Mouse (Mus musculus) intestine, embryonic 14.5 days (tissue): ENCODE results near the gene Sgo2a. TPM values are rescaled to one million over a fixed set of nuclear protein-coding genes. Genes with fewer than 3 reads are reported as not detected.
A peak's percentile ranks its signal among the peaks of the same experiment; 100 is the strongest.

Experiments
- ATAC-seq: fragments of 200-750 bp; cut with Nextera tagmentation; replicated peaks from 2 replicates; pipeline ENCODE4 v1.8.0; 2017; ENCODE audit warnings: low read depth, moderate number of reproducible peaks, moderate TSS enrichment, moderate library complexity; ENCODE audit not compliant: low FRiP score, low TSS enrichment
- DNase-seq: peaks from one replicate; pipeline ENCODE4 v3.0.0-alpha.2; 2018; ENCODE audit warnings: low spot score
- H3K27ac ChIP-seq: fragments of 300-500 bp; sonication (generic); 2 replicates; pipeline ENCODE4 v1.5.1; 2014; ENCODE audit warnings: low read depth, mild to moderate bottlenecking, control low read depth
- H3K27me3 ChIP-seq: fragments of 300-500 bp; sonication (generic); replicated peaks from 2 replicates; pipeline ENCODE4 v1.6.1; 2014; ENCODE audit warnings: low read length, control low read depth; ENCODE audit not compliant: control insufficient read depth, insufficient read depth
- H3K36me3 ChIP-seq: fragments of 300-500 bp; sonication (generic); 2 replicates; pipeline ENCODE4 v1.6.1; 2014; ENCODE audit warnings: low read length, control low read depth; ENCODE audit not compliant: control insufficient read depth, insufficient read depth
- H3K4me1 ChIP-seq: fragments of 300-500 bp; sonication (generic); replicated peaks from 2 replicates; pipeline ENCODE4 v1.6.1; 2014; ENCODE audit warnings: low read length, control low read depth, mixed read lengths; ENCODE audit not compliant: control insufficient read depth, insufficient read depth
- H3K4me2 ChIP-seq: fragments of 300-500 bp; sonication (generic); 2 replicates; pipeline ENCODE4 v1.6.1; 2014; ENCODE audit warnings: low read length
- H3K4me3 ChIP-seq: fragments of 300-500 bp; sonication (generic); 2 replicates; pipeline ENCODE4 v1.5.1; 2014; ENCODE audit warnings: low read depth, low read length, control low read depth, mixed read lengths
- H3K9ac ChIP-seq: fragments of 300-500 bp; sonication (generic); 2 replicates; pipeline ENCODE4 v1.6.1; 2014; ENCODE audit warnings: mild to moderate bottlenecking, low read length
- H3K9me3 ChIP-seq: fragments of 300-500 bp; sonication (generic); 2 replicates; pipeline ENCODE4 v1.6.1; 2016; ENCODE audit warnings: low read length, control low read depth; ENCODE audit not compliant: control insufficient read depth
- WGBS: fragments of 180-500 bp; shearing (Covaris S2); extraction: QIAGEN DNeasy Blood & Tissue Kit; methylation state at CpG from one replicate; pipeline ENCODE4 v1.1.7; 2014; 5-methylcytosine and 5-hydroxymethylcytosine counted together
- polyA plus RNA-seq: library from polyadenylated mRNA; unstranded; fragments of >200 nt; fragmentation: Nextera tagmentation; extraction: Ambion mirVana; gene quantifications from 2 replicates; pipeline ENCODE4 v1.2.1, GENCODE M21; 2014

Sgo2a gene
- polyA plus RNA-seq, 1 experiment from 2014 or later: 16.5 TPM

DNA sequence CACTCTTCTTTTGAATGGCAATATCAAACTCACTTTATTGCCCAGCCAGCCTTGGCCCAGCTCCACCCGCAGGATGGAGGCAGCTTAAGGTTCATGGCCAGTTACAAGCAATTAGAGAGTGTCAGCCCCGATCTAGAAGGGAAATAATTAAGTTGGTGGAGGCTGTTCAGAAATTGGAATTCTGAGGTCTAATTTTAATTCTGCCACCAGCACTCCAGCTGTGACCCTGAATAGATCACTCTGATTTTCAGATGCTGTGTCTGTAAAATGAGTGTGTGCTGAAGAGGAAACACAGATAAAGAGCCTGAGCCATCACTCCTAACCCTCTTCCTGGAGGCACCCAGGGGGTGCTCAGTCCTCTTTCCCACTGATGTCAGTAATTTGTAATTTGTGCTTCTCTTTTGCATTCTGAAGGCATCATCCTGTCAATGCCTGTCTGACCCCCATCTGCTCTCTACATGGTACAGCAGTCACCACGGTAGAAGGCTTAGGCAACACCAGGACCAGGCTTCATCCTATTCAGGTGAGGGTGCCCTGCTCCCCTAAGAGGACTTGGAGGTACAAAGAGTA is 51.0 kb downstream of the Sgo2a start:
- H3K4me2 ChIP-seq: no peak overlapping the region
- no peaks in the 10 kb centered on the region for H3K36me3 ChIP-seq
- ATAC-seq (no peak), DNase-seq (no peak)
- H3K4me1 ChIP-seq: no peaks in the 10 kb centered on the region
- WGBS: 79% methylated on average over 3 of the region's 3 CpGs
- H3K9me3 ChIP-seq: no peaks in the 10 kb centered on the region
- no peak overlapping the region for H3K27ac ChIP-seq
- H3K9ac ChIP-seq: no peak overlapping the region
- no peaks in the 10 kb centered on the region for H3K27me3 ChIP-seq
- H3K4me3 ChIP-seq: no peak overlapping the region

DNA sequence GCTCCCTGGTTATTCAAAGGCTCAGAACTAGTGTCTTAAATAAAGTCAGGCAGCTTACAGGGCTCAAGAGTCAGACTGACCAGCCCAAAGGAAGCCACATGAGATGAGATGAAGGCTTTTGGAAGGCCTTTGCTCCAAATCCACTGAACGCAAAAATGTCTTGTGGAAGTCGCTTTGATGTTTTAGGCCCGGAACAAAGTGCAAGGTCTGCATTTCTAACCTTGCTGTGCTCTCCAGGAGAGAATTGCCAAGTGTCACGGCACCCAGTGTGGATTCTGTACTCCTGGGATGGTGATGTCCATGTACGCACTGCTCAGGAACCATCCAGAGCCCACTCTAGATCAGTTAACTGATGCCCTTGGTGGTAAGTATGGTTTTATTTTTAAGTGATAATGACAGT is 53.4 kb downstream of the Sgo2a start:
- DNase-seq: no peak
- Histone ChIP-seq H3K4me1 (no peaks in the 10 kb centered on the region), H3K4me2 (no peak overlapping the region), H3K36me3 (no peaks in the 10 kb centered on the region), H3K27me3 (no peaks in the 10 kb centered on the region), H3K27ac (no peak overlapping the region), H3K4me3 (no peak overlapping the region), H3K9ac (no peak overlapping the region), H3K9me3 (no peaks in the 10 kb centered on the region)
- ATAC-seq: no peak
- WGBS: 90% methylated on average over 5 of the region's 5 CpGs

DNA sequence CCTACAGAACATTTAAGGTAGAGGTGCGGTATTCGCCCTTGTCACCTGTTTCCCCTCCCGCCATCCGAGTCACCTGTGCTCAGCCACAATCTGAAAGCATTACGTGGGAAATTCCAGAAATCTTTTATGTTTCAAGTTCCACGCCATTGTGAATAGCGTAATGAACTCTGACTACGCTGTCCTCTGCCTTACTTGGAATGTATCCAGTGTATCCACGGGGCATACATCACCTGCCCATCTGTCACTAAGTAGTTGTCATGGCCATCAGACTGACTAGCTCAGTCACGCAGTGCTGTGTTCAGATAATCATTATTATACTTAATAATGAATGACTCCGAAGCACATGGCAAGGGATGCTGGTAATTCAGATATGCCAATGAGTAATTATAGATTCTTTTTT is 59.8 kb downstream of the Sgo2a start:
- no peaks in the 10 kb centered on the region for H3K9me3 ChIP-seq
- no peaks in the 10 kb centered on the region for H3K27me3 ChIP-seq
- H3K4me2 ChIP-seq: no peak overlapping the region
- H3K9ac ChIP-seq: no peak overlapping the region
- 0 out of 2 replicates have a peak, but pooled peaks cover 3% of the 10 kb centered on the region for H3K4me1 ChIP-seq
- WGBS: 92% methylated on average over 11 of the region's 11 CpGs
- ATAC-seq: no peak
- no peak for DNase-seq
- H3K4me3 ChIP-seq: no peak overlapping the region
- no peaks in the 10 kb centered on the region for H3K36me3 ChIP-seq
- no peak overlapping the region for H3K27ac ChIP-seq

DNA sequence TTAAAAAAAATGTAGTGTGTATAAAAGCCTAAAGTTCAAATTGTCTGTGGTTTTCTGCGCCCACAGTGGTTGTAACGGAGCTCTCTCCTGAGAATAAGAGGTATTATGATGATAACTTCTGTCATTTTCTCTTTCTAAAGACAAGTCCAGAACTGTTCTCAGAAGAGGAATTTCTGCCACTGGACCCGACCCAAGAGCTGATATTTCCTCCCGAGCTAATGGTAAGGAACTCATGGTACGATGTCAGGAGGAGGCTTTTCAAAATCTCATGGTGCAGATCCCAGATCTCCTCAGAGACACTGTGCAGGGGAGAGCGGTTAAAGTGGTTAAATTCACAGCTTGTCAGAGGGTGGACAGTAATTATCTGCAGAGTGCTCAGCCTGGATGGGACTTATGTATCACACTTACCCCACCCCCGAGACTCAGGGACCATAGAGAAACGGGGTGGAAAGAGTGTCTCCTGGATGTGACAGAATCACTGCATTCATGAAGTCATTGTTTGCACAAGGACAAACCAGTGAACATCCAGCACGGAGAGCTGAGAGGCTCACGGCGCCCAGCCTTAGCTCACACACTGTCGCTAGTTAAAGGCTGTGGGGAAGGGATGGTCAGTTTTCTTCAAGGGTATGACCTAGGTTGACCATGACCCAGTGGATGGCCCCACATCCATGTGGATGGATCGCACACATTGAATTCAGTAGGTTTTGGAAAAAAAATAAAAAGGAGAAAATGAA is 60.5 kb downstream of the Sgo2a start:
- DNase-seq (no peak), ATAC-seq (no peak)
- Histone ChIP-seq H3K36me3 (no peaks in the 10 kb centered on the region), H3K4me3 (no peak overlapping the region), H3K9me3 (no peaks in the 10 kb centered on the region), H3K4me1 (0 out of 2 replicates have a peak, but pooled peaks cover 3% of the 10 kb centered on the region), H3K27me3 (no peaks in the 10 kb centered on the region), H3K9ac (no peak overlapping the region), H3K4me2 (peak overlapping the region; percentile 18; the same call in 1 of the 2 replicates), H3K27ac (no peak overlapping the region)
- WGBS: 67% methylated on average over 13 of the region's 13 CpGs

DNA sequence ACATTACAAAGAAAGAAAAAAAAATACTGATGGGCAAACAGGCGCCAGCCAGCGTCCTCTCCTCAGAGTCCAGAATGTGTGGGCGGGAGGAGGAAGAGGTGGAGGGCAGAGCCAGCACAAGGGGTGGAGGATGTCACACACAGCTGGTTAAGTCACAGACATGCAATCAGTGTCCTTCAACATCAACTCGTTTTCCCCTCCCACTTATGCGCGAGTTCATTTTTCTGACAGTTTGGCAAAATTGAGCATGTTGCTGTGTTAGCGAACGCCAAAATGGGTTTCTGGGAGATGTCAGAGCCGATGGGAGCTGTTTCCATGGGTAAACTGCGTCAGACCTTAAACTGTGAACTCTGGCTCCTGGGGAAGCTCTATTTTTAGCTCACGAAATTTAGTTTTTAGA is 61.2 kb downstream of the Sgo2a start:
- ATAC-seq: no peak
- no peak for DNase-seq
- Histone ChIP-seq H3K4me2 (peak overlapping the region; percentile 18; the same call in 1 of the 2 replicates), H3K36me3 (no peaks in the 10 kb centered on the region), H3K27ac (0 out of 2 replicates have a peak overlapping the region, but pooled peaks have one; percentile 11), H3K27me3 (no peaks in the 10 kb centered on the region), H3K9ac (no peak overlapping the region), H3K4me3 (no peak overlapping the region), H3K4me1 (0 out of 2 replicates have a peak, but pooled peaks cover 3% of the 10 kb centered on the region), H3K9me3 (no peaks in the 10 kb centered on the region)
- WGBS: 46% methylated on average over 11 of the region's 11 CpGs

DNA sequence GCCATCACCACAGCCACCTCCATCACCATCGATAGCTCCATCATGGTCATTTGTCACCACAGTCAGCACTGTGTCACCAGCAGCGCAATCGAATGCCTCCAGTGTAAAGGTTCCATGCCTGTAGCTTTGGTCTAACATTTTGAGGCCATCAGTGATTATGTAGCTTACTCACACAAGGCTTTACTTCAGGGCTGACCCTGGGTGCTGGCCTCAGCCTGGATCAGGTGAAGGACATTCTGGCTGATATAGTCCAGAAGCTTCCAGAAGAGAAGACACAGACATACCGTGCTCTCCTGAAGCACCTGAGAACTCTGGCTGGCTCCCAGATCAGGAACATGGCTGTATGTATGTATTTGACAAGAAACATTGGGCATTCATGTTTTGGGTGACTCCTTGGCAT is 63.1 kb downstream of the Sgo2a start:
- DNase-seq: no peak
- H3K4me2 ChIP-seq: no peak overlapping the region
- no peak overlapping the region for H3K9ac ChIP-seq
- no peak overlapping the region for H3K4me3 ChIP-seq
- no peak for ATAC-seq
- H3K27ac ChIP-seq: no peak overlapping the region
- H3K36me3 ChIP-seq: no peaks in the 10 kb centered on the region
- no peaks in the 10 kb centered on the region for H3K27me3 ChIP-seq
- H3K4me1 ChIP-seq: 0 out of 2 replicates have a peak, but pooled peaks cover 3% of the 10 kb centered on the region
- 91% methylated on average over 4 of the region's 4 CpGs for whole genome bisulfite sequencing
- no peaks in the 10 kb centered on the region for H3K9me3 ChIP-seq

DNA sequence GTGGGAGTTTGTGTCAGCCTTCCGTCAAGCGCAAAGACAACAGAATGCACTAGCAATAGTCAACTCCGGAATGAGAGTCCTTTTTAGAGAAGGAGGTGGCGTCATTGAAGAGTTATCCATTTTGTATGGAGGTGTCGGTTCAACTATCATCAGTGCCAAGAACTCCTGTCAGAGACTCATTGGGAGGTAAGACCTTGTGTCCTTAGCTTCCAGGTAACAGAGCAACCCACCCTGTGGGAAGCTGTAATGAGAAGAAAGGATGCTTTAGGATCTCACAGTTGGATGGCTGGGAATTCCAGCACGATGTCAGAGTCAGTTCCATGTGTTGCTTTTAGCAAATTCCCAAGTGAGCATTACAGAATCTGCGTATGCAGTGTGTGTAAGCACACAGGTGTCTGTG is 66.4 kb downstream of the Sgo2a start:
- Histone ChIP-seq H3K4me2 (no peak overlapping the region), H3K36me3 (no peaks in the 10 kb centered on the region), H3K9me3 (no peaks in the 10 kb centered on the region), H3K9ac (no peak overlapping the region), H3K27ac (no peak overlapping the region), H3K4me3 (no peak overlapping the region), H3K27me3 (no peaks in the 10 kb centered on the region), H3K4me1 (no peaks in the 10 kb centered on the region)
- DNase-seq: no peak
- WGBS: 93% methylated on average over 7 of the region's 7 CpGs
- ATAC-seq: no peak

DNA sequence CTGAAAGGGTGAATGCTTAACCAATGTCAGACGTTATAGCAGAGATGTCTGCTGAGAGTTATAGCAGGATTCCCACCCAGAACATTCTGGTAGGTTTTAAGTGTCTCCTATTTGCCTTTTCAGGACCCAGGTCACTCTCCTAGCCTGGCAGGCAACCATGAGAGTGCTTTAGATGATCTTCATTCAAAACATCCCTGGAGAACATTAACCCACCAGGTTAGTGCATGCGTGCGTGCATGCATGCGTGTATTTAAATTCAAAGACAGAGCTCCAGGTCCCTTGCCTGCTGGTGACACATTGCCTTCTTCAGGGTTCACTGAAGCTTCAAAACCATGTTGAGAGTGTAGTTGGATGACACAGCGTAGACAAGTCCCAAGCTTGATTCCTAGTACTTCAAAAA is 69.4 kb downstream of the Sgo2a start:
- ATAC-seq (no peak), DNase-seq (no peak)
- H3K27me3 ChIP-seq: no peaks in the 10 kb centered on the region
- no peaks in the 10 kb centered on the region for H3K4me1 ChIP-seq
- 85% methylated on average over 5 of the region's 5 CpGs for WGBS
- H3K27ac ChIP-seq: no peak overlapping the region
- no peak overlapping the region for H3K4me2 ChIP-seq
- H3K4me3 ChIP-seq: no peak overlapping the region
- no peak overlapping the region for H3K9ac ChIP-seq
- H3K36me3 ChIP-seq: no peaks in the 10 kb centered on the region
- no peaks in the 10 kb centered on the region for H3K9me3 ChIP-seq

DNA sequence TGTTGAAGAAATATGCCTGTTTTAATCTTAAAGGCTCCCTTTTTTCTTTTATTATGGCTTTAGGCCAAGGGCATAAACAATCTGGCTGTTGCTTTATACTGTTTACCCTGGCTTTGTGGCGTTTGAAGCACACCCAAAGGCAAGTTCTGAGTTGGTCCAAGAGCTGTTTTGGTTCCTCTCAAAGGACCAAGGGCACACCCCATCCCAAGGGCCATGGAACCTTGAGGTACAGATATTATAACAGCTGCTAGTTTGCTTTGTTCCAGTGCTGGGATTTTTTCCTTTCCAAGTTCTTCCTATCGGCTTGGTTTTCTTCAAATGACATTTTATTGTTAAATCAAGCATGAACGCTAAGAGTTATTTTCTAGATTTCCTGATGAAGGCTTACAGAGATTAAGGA is 69.8 kb downstream of the Sgo2a start:
- H3K4me3 ChIP-seq: no peak overlapping the region
- DNase-seq: no peak
- 67% methylated on average over 3 of the region's 3 CpGs for WGBS

More for the DNA sequence above, 69.8 kb downstream of the Sgo2a start:
- no peaks in the 10 kb centered on the region for H3K36me3 ChIP-seq
- H3K9ac ChIP-seq: no peak overlapping the region
- no peak for ATAC-seq
- no peak overlapping the region for H3K27ac ChIP-seq
- H3K27me3 ChIP-seq: no peaks in the 10 kb centered on the region
- H3K4me1 ChIP-seq: no peaks in the 10 kb centered on the region
- no peaks in the 10 kb centered on the region for H3K9me3 ChIP-seq
- no peak overlapping the region for H3K4me2 ChIP-seq
